Mouse (Mus musculus) midbrain, embryonic 12.5 days (tissue): Measurements from ENCODE around the gene Gm29110. TPM values are rescaled to one million over a fixed set of nuclear protein-coding genes. Genes with fewer than 3 reads are reported as not detected.
"Not testable (repeated sequence)": the region's sequence is repeated elsewhere in the genome, so short reads cannot be mapped to it uniquely, and the experiment has no call there.

ENCODE experiments used
- ATAC-seq: fragments of 200-750 bp; cut with Nextera tagmentation; 2 replicates; pipeline ENCODE4 v1.8.0; 2017; ENCODE audit warnings: low read depth, moderate TSS enrichment, moderate library complexity; ENCODE audit not compliant: low FRiP score
- H3K27ac ChIP-seq: fragments of 300-500 bp; sonication (generic); replicated peaks from 2 replicates; pipeline ENCODE4 v1.5.1; 2016; ENCODE audit warnings: mild to moderate bottlenecking
- H3K27me3 ChIP-seq: fragments of 300-500 bp; sonication (generic); 2 replicates; pipeline ENCODE4 v1.6.1; 2016; ENCODE audit warnings: mild to moderate bottlenecking
- H3K36me3 ChIP-seq: fragments of 300-500 bp; sonication (generic); 2 replicates; pipeline ENCODE4 v1.6.1; 2016
- H3K4me1 ChIP-seq: fragments of 300-500 bp; sonication (generic); 2 replicates; pipeline ENCODE4 v1.6.1; 2016
- H3K4me2 ChIP-seq: fragments of 300-500 bp; sonication (generic); replicated peaks from 2 replicates; pipeline ENCODE4 v1.6.1; 2016; ENCODE audit warnings: mild to moderate bottlenecking, moderate library complexity
- H3K4me3 ChIP-seq: fragments of 300-500 bp; sonication (generic); 2 replicates; pipeline ENCODE4 v1.5.1; 2016; ENCODE audit warnings: mild to moderate bottlenecking
- H3K9ac ChIP-seq: fragments of 300-500 bp; sonication (generic); replicated peaks from 2 replicates; pipeline ENCODE4 v1.6.1; 2016; ENCODE audit warnings: mild to moderate bottlenecking, moderate library complexity
- H3K9me3 ChIP-seq: fragments of 300-500 bp; sonication (generic); 2 replicates; pipeline ENCODE4 v1.6.1; 2016; ENCODE audit warnings: mild to moderate bottlenecking
- WGBS: fragments of 180-500 bp; shearing (Covaris S2); methylation state at CpG from one replicate; pipeline ENCODE4 v1.1.7; 2016; 5-methylcytosine and 5-hydroxymethylcytosine counted together
- polyA plus RNA-seq: library from polyadenylated mRNA; unstranded; fragments of >200 nt; fragmentation: Nextera tagmentation; extraction: Ambion mirVana; gene quantifications from 2 replicates; pipeline ENCODE4 v1.2.1, GENCODE M21; 2016

The Gm29110 gene
- polyA plus RNA-seq = not detected in 2 replicates

GRCm38 (mm10) chrY:74470231-74470630, at the start of gene Gm29110:
Gm29110 (plus strand) TSS chrY:74470531.
- not testable (repeated sequence) for ATAC-seq, H3K4me3 ChIP-seq
- 63% methylated on average over 2 of the region's 6 CpGs for WGBS

More at GRCm38 (mm10) chrY:74470231-74470630, at the start of gene Gm29110:
- H3K9ac ChIP-seq, H3K4me2 ChIP-seq, H3K36me3 ChIP-seq, H3K27me3 ChIP-seq, H3K4me1 ChIP-seq, H3K27ac ChIP-seq, H3K9me3 ChIP-seq: not testable (repeated sequence)

Other genes with a start within 250 kb of the Gm29110 start
- not detected in 2 replicates for gene Gm21913, start 153.4 kb downstream of the Gm29110 start, polyA plus RNA-seq